Mouse (Mus musculus) ovary, adult 18-20 months (tissue): ENCODE measurements around the gene Rbms3.

Experiments used
- DNase-seq: peaks from one replicate; pipeline ENCODE4 v3.0.0; 2022; ENCODE audit warnings: low spot score, mixed read lengths

Gene Rbms3

DNA sequence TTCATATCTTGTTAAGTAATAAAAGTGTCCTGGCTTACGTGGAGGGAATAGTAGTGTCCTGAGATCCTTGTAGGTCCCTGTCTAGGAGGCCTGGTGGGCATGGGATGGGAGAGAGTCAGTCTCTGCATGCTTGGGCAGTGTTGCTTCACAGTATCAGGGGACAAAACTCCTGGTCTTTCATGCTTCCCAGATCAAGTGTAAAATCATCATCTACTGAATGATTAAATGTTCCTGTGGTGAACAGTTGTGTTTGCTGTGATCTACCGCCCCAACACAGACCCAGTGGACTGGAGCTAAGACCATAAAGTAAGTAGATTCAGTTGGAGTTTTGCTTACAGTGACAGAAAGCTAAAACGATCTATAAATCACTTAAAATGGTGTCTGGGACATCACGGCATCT, 654.4 kb downstream of the Rbms3 start:
- DNase-seq = no peak

DNA sequence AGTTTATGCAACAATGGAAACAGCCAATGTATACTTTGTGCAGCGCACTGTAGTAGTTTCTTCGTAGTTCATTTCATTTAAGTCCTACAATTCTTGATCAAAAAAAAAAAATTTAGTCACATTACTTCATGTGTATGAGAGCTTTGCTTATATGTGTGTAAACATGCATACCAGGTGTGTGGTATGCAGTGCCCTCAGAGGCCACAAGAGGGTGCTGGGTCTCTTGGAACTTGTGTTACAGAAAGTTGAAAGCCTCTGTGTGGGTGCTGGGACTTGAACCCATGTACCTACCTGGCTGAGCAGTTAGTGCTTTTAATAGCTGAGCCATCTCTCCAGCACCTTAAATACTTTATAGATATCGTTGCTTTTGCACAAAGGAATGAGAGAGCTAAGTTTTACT, 655.6 kb downstream of the Rbms3 start:
- DNase-seq = no peak

DNA sequence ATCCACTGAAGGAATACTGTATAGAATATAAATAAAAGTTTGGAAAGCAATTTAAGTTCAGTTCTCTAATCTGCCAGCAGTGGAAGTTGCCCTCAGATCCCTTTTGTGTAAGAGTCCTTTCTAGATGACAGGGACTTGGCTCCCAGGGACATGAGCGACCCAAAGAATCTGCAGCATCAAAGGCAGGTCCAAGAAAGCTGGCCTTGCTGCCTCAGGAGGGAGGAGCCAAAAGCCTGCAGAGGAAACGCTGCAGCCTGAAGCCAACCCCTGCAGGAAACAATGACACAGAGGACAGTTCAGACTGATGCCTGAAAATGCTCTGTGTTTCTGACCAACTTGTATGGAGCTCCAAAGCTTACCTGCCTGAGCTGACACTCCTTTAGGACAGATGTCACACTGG, 656.1 kb downstream of the Rbms3 start:
- DNase-seq = no peak

DNA sequence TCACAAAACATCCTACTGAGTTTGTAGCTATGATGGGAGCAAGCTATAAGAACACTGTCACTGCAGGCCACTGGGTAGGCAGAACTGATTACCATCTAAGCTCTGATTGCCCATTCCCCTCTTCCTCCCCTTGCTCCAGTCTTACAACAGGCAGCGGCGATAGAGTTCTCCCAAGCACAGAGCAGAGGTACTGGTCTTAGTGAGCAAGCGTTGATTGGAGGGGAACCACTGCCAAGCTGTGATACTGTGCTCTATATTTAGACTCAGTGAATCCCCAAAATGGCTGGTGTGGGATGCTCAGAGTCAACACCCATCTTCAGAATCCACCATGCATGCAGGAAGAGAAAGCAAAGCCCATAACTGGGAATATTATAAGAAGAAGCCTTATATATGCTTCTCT, 662.4 kb downstream of the Rbms3 start:
- no peak for DNase-seq

DNA sequence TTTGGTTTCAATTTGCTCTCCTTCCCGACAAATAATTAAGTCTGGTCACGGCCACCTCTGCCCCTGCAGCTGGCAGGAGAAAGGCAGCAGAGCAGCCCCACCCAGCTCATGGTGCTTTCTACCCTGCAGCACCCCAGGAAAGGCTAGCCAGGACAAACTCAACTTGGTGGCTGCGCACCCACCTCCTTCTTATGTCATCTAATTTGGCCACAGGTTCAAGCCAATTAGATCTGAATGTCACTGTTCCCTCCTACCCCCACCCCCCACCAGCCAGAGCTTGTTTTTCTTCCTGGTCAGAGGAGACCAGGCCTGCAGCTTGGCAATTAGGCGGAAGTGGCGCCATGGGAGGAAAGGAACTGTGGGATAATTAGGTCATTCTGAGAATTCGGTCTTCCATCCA, 664.0 kb downstream of the Rbms3 start:
- no peak for DNase-seq

DNA sequence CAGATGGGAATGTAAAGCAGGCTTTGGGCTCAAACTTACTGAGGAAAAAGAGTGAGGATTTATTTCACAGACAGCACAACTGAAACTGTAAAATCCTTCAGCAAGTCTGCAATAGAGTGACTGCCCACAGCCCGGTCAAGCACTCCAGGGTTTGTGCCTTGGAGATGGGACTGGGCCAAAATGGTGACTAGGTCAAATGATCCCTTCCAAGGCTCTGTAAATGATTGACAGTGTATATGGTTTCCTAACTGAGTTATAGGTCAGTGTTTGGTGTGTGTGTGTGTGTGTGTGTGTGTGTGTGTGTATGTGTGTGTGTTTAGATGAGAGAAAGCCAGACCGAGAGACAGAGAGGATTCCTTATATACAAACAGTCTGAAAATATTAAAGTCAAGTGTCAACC, 673.6 kb downstream of the Rbms3 start:
- DNase-seq = no peak

DNA sequence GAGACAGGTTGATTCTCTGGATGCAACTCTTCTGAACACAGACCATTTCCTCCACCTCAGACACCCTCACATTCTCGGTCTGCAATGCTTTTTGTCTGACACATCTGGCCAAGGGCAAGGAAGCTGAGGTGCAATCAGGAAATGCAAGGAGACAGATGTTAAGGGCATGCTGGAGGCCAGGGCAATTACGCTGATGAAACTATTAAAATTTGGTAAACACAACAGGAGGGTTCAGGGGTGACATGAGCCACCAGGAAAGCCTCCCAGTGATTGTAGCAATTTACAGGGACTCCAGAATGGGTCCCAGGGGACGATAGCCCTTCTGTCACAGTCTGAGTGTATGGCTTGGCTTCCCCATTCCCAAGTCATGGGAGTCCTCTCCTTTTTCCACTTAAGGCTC, 681.5 kb downstream of the Rbms3 start:
- DNase-seq = no peak

DNA sequence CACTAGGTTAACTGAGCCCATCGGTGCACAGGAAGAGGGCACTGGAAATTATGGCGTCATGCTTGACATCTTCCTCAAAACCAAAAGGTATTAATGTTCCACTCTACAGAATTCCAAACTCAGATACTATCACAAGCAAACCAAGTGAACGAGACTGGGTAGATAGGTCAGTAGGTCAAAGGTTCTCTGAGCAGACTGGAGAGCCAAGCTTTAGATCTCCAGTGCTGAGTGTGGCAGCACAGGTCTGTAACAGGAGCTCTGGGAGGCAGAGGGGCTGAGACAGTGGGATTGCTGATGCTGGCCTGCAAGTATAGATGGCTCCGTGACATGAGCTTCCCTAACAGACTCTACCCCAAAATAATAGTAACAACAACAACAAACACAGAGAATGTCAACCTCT, 682.3 kb downstream of the Rbms3 start:
- DNase-seq = no peak

DNA sequence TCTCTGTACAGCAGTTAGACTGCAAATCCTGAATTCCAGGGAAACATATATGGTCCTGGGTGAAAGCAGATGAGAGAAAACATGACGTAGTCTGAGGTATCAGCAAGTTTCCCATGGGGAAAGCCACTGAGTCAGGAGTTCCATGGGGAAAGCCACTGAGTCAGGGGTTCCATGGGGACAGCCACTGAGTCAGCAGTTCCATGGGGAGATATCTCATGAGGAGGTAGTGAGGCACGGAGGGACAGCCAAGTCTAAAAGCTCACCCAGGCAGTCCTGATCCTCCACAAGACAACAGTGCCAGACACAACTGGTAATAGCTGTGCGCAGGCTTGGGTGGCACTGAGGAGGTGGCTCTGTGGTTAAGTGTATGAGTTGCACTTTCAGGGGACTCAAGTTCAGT, 682.9 kb downstream of the Rbms3 start:
- DNase-seq = no peak

DNA sequence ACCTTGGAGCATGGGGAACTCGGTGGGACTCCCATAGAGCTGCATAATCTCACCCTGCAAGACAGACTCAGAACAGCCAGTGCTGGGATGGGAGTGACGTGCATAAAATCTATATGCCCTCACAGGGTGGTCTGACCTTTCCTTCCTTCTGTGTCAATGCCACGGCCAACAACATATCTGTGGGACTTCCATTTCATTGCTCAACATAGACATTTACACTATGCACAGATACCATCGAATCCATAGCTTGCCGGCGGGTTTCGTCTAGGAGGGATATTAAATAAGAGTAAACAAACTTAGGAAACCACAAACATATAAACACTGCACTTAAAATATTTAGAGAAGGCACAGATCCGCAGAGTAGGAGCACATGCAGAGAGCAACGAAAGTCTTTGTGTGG, 684.0 kb downstream of the Rbms3 start:
- no peak for DNase-seq

DNA sequence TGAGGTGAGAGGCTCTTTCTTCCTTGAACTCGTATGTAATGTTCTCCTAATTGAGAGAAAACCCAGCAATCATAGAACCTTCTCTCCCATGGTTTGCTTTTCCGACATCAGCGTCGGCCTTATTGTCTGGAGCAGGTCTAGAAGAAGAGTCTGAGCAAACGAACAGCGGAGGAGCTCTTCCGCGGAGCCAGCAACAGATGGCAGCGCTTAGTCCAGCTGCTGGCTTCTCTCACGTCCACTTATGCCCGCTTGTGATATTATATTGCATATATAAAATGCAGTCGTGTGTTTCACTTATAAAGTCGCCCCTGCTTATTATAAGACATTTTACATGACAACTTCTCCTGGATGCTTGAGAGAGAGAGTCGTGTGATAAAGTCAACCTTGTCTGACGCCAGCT, 685.8 kb downstream of the Rbms3 start:
- DNase-seq = no peak

DNA sequence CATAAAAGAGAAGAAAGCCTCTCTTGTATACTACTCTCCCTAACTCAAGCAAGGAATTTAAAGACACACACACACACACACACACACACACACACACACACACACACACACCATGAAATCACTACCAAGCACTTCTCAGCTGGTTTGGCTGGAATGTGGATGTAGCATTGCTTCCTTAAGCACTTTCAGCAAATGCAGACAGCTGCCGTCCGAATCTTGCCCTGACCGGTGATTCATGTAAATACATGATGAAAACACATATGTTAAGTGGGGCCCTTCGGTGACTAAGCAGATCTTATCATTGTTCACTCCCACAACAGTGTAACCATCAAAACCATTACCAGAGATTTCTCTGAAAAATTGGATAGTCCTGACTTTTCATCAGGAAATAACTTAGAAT, 688.6 kb downstream of the Rbms3 start:
- DNase-seq = no peak

DNA sequence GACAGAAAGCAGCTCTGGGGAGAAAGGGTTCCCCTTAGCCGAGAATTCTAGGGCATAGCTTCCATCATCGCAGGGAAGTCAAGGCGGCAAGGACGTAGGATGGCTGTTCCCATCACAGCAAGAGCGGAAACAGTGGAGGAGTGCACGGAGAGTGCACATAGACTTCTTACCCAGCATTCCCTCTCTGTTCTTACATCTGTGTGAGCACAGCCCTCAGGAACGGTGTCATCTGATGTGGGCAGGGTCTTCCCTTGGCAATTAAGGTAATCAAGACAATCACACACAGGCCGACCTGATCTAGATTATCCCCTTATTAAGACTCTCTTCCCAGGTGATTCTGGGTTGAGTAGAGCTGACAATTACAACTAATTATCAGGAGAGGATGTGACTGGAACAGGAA, 689.0 kb downstream of the Rbms3 start:
- DNase-seq = no peak

DNA sequence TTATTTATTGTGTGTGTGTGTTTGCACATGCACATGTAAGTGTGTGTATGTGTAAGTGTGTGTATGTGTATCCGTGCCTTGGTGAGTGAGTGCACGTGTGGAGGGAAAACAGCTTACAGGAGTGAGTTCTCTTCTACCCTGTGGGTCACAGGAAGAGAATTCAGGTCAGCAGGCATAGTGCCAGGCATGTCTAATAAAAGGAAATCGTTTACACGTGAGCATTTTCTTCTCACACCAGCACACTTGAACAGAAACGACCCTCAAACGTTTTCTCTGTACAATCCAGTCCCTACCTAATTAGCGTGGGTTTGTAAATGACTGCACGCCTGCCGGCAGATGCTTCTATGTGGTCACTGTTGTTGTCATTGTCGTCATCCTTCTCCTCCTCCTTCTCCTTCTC, 701.4 kb downstream of the Rbms3 start:
- no peak for DNase-seq

DNA sequence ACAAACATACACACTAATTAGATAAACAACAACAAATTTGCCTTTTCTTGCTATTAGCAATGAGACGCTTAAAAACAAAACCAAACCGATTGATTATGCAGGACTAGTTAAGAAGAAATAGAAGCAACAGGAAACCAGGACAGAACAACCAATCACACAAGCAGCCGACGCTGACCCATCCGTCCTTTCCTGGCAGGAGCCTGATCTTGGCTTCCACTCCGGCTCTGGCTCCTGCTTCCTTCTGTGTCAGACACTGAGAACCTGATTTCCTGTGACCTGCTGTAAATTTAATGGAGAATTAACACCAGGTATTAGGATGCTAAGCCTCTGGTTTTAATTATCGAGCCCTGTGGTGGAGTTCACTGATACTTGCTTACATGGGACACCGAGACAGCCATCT, 706.6 kb downstream of the Rbms3 start:
- no peak for DNase-seq

DNA sequence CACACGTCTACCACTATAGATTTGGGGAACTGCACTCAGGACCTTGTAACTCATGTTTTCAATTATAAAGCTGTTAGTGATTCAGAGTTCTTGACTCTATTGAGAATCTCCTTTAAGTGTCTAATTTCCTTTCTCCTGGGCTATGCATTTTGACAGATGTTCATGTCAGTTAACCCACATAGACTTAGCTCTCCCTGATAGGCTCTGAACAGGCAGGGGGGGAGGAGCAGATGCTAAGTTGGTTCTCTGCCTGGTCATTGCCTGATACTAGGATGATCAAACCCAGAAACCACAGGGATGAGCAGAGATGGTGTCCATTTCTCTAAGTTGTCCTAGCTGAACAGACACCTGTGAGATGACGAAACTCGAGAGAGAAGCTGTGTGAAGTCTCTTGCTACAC, 707.2 kb downstream of the Rbms3 start:
- DNase-seq = no peak

DNA sequence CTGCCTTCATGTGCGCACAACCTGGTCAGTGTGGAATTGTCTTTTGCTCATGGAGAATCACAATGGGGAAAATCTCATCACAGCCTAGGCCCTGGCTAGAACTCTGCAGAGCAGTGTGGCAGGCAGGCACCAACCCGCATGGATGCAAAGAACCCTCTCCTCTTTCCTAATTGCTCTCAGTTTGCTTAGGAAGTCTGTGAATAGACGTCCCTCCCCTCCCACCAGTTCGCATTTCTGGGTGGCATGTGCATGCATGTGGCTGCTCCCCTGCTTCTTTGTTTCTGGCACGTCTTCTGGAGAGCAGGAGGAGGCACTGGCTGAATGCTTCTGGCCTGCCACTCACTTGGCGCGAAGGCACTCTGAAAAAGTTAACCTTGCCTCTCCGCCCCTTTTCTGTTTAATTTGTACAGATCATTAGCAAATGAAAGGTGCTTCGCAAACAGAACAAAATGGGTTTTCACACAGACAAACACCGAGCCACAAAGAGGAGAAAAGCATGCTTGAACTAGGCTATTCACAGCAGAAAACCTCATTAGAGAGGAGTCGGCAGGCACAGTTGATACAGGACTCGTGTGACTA, 710.2 kb downstream of the Rbms3 start:
- no peak for DNase-seq

DNA sequence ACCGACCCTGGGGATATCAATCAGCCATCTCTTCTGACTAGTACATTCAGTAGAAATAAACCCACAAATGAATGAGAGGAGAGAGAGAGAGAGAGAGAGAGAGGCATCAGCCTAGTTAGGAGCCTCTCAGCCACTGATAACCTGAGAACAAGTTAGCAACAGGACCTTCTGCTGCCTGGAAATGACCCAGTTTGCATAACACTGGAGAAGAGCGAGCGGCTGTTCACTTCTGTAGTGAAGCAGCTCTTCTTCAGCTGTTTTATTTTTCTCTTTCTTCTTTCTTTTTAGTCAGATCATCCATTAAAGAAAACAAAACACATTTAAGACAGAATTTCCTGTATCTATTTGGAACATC, 717.2 kb downstream of the Rbms3 start:
- no peak for DNase-seq

DNA sequence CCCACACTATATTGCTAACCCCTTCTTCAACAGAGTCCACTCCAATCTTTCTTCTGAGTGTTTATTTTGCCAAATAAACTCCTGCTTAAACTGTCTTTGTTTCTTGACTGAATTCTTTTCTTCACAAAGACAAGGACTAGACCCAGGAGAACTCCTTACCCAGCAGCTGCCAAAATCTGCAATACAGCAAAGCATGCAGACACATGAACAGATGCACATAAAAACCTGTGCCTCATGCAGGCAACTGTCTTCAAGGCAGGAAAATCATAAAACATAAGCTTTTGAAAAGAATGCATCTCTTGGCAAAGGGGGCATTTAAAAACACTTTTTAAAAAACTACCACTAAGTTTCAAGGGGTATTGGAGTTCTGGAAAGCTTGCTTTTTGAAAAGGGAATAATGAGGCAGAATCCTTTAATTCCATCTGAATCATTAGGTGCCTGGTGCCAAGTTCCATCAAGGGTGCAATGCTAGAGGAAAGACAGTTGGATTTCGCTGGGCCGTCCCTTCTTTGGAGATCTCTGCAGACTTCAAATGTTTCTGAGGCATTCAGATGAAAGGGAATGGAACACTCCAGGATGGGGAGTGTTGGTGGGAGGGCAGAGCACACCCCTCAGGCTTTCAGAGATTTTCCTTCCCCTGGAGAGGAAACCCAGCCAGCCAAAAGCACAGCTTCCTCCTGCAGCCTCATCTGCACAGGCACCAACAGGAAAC, 717.8 kb downstream of the Rbms3 start:
- DNase-seq = no peak

DNA sequence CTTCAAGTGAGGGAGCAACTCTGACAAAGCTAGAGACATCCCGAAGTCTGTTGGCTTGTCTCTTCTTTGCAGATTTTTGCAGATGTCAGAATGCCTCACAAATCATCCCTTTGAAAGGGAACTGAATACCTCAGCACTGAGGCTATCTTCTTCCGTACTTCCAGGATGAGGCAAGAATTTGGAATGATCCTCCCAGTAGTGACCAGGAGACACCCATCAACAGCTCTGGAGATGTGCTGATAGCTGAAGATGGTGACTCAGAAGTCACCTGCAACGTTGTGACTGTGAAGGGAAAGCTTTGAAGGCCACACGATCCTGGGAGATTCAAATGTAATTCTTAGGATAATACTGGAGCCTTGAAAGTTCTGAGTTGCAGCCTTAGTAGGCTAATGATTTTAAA, 720.2 kb downstream of the Rbms3 start:
- no peak for DNase-seq

DNA sequence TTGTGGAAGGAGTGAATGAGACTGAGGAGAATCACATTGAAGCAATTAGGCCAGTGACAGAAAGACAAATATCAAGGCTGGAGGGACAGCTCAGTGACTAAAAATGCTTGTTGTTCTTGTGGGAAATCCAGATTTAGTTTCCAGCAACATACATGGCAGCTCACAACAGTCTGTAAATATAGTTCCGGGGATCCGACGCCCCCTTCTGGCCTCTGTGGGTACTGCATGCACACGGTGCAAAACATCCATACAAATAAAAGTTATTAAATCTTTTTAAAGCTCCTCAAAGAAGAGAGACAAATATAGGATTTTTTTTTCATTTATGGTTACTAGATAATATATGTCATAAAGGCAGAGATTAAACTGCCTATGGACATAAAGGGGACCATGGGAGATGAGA, 722.8 kb downstream of the Rbms3 start:
- DNase-seq = no peak

DNA sequence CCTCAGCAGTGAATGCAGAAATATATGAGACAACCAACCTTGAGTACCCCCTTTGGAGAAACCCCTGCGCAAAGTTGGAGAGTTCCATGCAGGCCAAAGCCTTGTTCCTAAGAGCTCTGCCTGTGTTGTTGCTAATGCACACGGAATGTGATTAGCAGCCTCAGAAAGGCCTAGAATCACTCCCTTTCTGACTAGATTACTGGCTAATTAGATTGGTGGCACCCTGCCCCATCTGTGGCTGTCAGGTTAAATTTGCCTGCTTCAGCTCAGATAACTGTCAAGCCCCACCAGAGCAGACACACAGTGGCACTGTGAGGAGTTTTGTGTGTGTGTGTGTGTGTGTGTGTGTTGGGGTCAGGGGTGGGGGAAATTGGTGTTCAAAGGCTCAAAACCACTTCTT, 724.1 kb downstream of the Rbms3 start:
- no peak for DNase-seq

DNA sequence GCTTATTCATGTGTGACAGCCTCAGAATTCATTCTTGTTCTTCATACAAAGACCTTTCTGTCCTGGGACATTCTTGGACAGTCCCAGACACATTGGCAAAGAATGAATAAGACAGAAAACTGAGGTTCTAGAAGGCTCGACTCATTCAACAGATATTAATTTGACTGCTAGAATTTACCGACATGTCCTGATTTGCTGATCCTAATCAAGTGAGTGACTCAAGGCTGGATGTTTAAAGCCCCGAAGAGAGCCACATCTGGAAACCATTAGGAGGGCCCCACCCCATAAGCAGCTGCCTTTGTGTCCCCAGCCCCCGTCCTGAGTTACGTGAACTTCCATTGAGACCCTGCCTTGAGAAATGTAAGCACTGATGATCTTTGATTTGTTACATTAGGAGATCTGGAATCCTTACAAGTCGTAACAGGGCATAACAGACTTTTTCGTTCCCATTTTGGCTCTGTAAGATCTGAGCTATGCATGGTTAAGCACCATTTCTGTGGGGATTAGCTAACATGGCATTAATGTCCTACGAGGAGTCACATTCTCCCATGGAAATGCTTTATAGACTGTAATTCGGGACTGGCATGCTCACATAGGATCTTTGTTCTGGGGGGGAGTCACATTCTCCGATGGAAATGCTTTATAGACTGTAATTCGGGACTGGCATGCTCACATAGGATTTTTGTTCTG, 726.3 kb downstream of the Rbms3 start:
- DNase-seq = no peak

DNA sequence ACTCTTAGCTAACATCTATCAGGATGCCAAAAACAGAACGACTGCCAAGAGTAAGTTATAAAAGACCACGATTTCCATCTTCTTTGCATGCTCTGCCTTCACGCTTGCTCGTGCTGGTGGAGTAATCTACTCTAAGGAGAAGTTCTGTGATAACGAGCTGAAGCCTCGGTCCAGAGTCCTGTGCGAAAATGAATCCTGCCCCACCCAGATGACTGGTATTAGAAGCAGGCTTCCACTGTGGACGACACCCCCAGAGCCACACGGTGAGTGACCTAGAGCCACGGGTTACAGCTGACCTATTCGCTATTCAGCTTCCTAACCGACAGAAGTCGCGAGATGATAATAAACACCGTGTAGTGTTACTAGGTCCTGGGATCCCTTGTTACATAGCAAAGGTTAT, 730.3 kb downstream of the Rbms3 start:
- DNase-seq = no peak
